Mouse (Mus musculus) brown adipose tissue, adult 24 weeks (tissue): ENCODE data around the gene Prox1. TPM values are rescaled to one million over a fixed set of nuclear protein-coding genes. Genes with fewer than 3 reads are reported as not detected.

Experiments
- H3K27ac ChIP-seq: fragments of 200-500 bp; replicated peaks from 2 replicates; pipeline ENCODE4 v1.5.1; 2012; ENCODE audit warnings: low read depth, mild to moderate bottlenecking, low read length
- H3K4me1 ChIP-seq: fragments of 200-500 bp; 2 replicates; pipeline ENCODE4 v1.6.1; 2012; ENCODE audit warnings: low read length, mixed read lengths; ENCODE audit not compliant: control insufficient read depth, insufficient read depth, insufficient read length
- H3K4me3 ChIP-seq: fragments of 200-500 bp; 2 replicates; pipeline ENCODE4 v1.5.1; 2012; ENCODE audit warnings: low read depth, mild to moderate bottlenecking, low read length, moderate library complexity; ENCODE audit not compliant: insufficient read depth
- polyA plus RNA-seq: library from polyadenylated mRNA; stranded (reverse); fragments of >200 nt; gene quantifications from 2 replicates; pipeline ENCODE4 v1.2.4, GENCODE M21; 2012; ENCODE audit not compliant: missing spikeins, insufficient read depth, insufficient read length

Prox1 gene
- polyA plus RNA-seq, 1 experiment, result 0.24 TPM

- no peaks in the 10 kb centered on the region for H3K4me1 ChIP-seq
- H3K4me3 ChIP-seq, result no peak overlapping the region
- no peak overlapping the region for H3K27ac ChIP-seq
Measured at GRCm38 (mm10) chr1:190165511-190165910, 5.0 kb downstream of the Prox1 start.

GRCm38 (mm10) chr1:190163471-190163870 lies 7.0 kb downstream of the Prox1 start:
- H3K4me3 ChIP-seq, result no peak overlapping the region
- no peak overlapping the region for H3K27ac ChIP-seq
- H3K4me1 ChIP-seq, result no peaks in the 10 kb centered on the region

- Histone ChIP-seq H3K4me3 (no peak overlapping the region), H3K4me1 (no peaks in the 10 kb centered on the region), H3K27ac (no peak overlapping the region)
Measured at GRCm38 (mm10) chr1:190161708-190162465, 8.6 kb downstream of the Prox1 start.

GRCm38 (mm10) chr1:190161288-190161687 lies 9.2 kb downstream of the Prox1 start:
- Histone ChIP-seq H3K27ac (no peak overlapping the region), H3K4me3 (no peak overlapping the region), H3K4me1 (no peaks in the 10 kb centered on the region)

- H3K4me1 ChIP-seq, result no peaks in the 10 kb centered on the region
- H3K4me3 ChIP-seq, result no peak overlapping the region
Measured at GRCm38 (mm10) chr1:190159457-190159856, 11.1 kb downstream of the Prox1 start.

GRCm38 (mm10) chr1:190155751-190156150 lies 14.8 kb downstream of the Prox1 start:
- Histone ChIP-seq H3K27ac (no peak overlapping the region), H3K4me3 (no peak overlapping the region), H3K4me1 (no peaks in the 10 kb centered on the region)

More at GRCm38 (mm10) chr1:190159457-190159856, 11.1 kb downstream of the Prox1 start:
- no peak overlapping the region for H3K27ac ChIP-seq

GRCm38 (mm10) chr1:190155021-190155420 lies 15.5 kb downstream of the Prox1 start:
- Histone ChIP-seq H3K27ac (no peak overlapping the region), H3K4me3 (no peak overlapping the region), H3K4me1 (no peaks in the 10 kb centered on the region)

GRCm38 (mm10) chr1:190154292-190154691 lies 16.2 kb downstream of the Prox1 start:
- H3K4me1 ChIP-seq, result no peaks in the 10 kb centered on the region
- no peak overlapping the region for H3K4me3 ChIP-seq

GRCm38 (mm10) chr1:190152603-190153002 lies 17.9 kb downstream of the Prox1 start:
- Histone ChIP-seq H3K4me1 (no peaks in the 10 kb centered on the region), H3K27ac (no peak overlapping the region), H3K4me3 (no peak overlapping the region)

More at GRCm38 (mm10) chr1:190154292-190154691, 16.2 kb downstream of the Prox1 start:
- H3K27ac ChIP-seq, result no peak overlapping the region

GRCm38 (mm10) chr1:190149233-190149741 lies 21.2 kb downstream of the Prox1 start:
- Histone ChIP-seq H3K4me1 (no peaks in the 10 kb centered on the region), H3K4me3 (no peak overlapping the region), H3K27ac (no peak overlapping the region)

GRCm38 (mm10) chr1:190148661-190149232 lies 21.8 kb downstream of the Prox1 start:
- no peak overlapping the region for H3K4me3 ChIP-seq
- no peak overlapping the region for H3K27ac ChIP-seq
- no peaks in the 10 kb centered on the region for H3K4me1 ChIP-seq

GRCm38 (mm10) chr1:190147816-190148215 lies 22.7 kb downstream of the Prox1 start:
- H3K27ac ChIP-seq, result no peak overlapping the region

GRCm38 (mm10) chr1:190144416-190144815 lies 26.1 kb downstream of the Prox1 start:
- Histone ChIP-seq H3K4me3 (no peak overlapping the region), H3K4me1 (no peaks in the 10 kb centered on the region), H3K27ac (no peak overlapping the region)

More at GRCm38 (mm10) chr1:190147816-190148215, 22.7 kb downstream of the Prox1 start:
- Histone ChIP-seq H3K4me1 (no peaks in the 10 kb centered on the region), H3K4me3 (no peak overlapping the region)

- no peaks in the 10 kb centered on the region for H3K4me1 ChIP-seq
- H3K27ac ChIP-seq, result no peak overlapping the region
- no peak overlapping the region for H3K4me3 ChIP-seq
Measured at GRCm38 (mm10) chr1:190143593-190143992, 26.9 kb downstream of the Prox1 start.

GRCm38 (mm10) chr1:190142584-190142983 lies 27.9 kb downstream of the Prox1 start:
- Histone ChIP-seq H3K27ac (no peak overlapping the region), H3K4me3 (no peak overlapping the region), H3K4me1 (no peaks in the 10 kb centered on the region)

- H3K4me1 ChIP-seq, result no peaks in the 10 kb centered on the region
- no peak overlapping the region for H3K27ac ChIP-seq
- H3K4me3 ChIP-seq, result no peak overlapping the region
Measured at GRCm38 (mm10) chr1:190140519-190140918, 30.0 kb downstream of the Prox1 start.
